Mouse (Mus musculus): ENCODE results near the gene Cma1.

DNA sequence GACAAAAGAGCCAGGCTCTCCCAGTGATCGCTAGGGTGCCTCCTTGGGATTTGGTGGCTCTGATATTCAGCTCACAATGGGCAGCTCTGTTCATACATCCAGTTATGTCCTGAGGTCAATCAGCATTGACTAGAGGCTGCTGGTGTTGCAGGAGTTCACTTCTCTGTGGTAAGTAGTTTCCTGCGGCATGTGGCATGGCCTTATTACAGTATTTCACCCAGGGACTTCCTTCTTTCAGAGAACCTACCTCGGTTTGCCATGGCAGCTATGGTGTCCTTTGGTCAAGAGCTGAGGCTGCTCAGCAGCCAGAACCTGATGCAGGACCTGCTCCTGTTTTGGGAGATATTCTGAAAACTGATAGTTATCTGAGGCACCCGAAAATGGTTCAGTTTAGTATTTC is 17.6 kb downstream of the Cma1 start:
- TF ChIP-seq CTCF (IDR thresholded peaks at IDR 0.05) (no peak), EP300 (IDR thresholded peaks at IDR 0.05) (no peak)
